Mouse (Mus musculus): ENCODE measurements around the gene Itgb7. TPM values are rescaled to one million over a fixed set of nuclear protein-coding genes. Genes with fewer than 3 reads are reported as not detected.

The Itgb7 gene
- polyA plus RNA-seq, 1 experiment from 2014 or later = 5.8 TPM

DNA sequence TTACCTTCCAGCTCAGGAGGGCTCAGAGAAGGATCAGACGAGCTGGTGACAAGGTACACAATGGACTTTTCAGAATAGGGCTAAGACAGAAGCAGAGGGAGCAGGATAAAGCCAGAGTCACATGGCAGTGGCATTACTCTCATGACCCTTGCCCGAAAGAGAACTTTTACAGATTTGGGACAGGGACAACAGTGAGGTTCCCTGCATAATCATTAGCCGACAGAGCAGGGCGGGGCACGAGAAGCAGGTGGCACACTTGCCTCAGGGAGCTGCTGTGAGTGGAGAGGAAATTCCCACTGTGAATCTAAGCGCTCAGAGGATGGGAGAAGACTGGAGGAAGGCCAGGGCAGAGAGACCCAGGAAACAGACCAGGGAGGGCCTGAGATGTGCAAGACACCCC lies 42.9 kb downstream of the Itgb7 start:
- Histone ChIP-seq H3K4me3 (replicated peaks) (no peak overlapping the region), H3K4me2 (replicated peaks) (no peak overlapping the region), H3K9me3 (replicated peaks) (no peaks in the 10 kb centered on the region), H3K9ac (no peak overlapping the region), H3K27me3 (no peaks in the 10 kb centered on the region), H3K36me3 (peaks cover 36% of the 10 kb centered on the region), H3K27ac (replicated peaks) (no peak overlapping the region), H3K4me1 (0 out of 2 replicates have a peak, but pooled peaks cover 3% of the 10 kb centered on the region)
- ATAC-seq (ENCODE audit: insufficient number of reproducible peaks, low FRiP score, low TSS enrichment, low read depth) = no peak
- 54% methylated on average over 6 of the region's 6 CpGs for WGBS

- no peaks in the 10 kb centered on the region for H3K27me3 ChIP-seq
- H3K9ac ChIP-seq = no peak overlapping the region
- no peak overlapping the region for H3K4me2 ChIP-seq (replicated peaks)
- H3K4me3 ChIP-seq (replicated peaks) = no peak overlapping the region
- no peak overlapping the region for H3K27ac ChIP-seq (replicated peaks)
- H3K36me3 ChIP-seq = peaks cover 44% of the 10 kb centered on the region
- 89% methylated on average over 10 of the region's 10 CpGs for WGBS
- ATAC-seq (ENCODE audit: insufficient number of reproducible peaks, low FRiP score, low TSS enrichment, low read depth) = no peak
- H3K4me1 ChIP-seq = 0 out of 2 replicates have a peak, but pooled peaks cover 3% of the 10 kb centered on the region
- no peaks in the 10 kb centered on the region for H3K9me3 ChIP-seq (replicated peaks)
These were observed 43.6 kb downstream of the Itgb7 start for GRCm38 (mm10) chr15:102188096-102188495.

DNA sequence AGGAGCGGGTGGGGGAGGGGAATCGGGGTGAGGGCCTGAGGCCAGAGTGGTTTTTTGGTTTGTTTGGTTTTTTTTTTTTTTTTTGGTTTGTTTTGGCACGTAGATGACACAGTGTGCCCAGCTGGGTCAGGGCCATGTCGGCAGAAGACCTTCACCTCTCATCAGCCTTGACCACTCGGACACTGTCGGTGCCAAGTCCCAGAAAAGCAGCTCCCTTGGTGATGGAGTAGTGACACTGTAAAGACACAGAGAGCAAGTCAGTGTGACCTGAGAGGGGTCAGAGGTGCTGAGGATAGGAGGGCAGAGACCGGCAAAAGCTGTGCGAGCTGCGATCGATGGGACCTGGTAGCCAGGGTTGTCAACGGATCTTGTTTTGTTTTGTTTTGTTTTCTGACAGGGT lies 45.5 kb downstream of the Itgb7 start:
- Histone ChIP-seq H3K4me3 (replicated peaks) (no peak overlapping the region), H3K9me3 (replicated peaks) (no peaks in the 10 kb centered on the region), H3K27me3 (no peaks in the 10 kb centered on the region), H3K4me2 (replicated peaks) (no peak overlapping the region), H3K9ac (no peak overlapping the region), H3K27ac (replicated peaks) (no peak overlapping the region), H3K36me3 (peaks cover 40% of the 10 kb centered on the region), H3K4me1 (no peaks in the 10 kb centered on the region)
- ATAC-seq (ENCODE audit: insufficient number of reproducible peaks, low FRiP score, low TSS enrichment, low read depth) = no peak
- 71% methylated on average over 11 of the region's 11 CpGs for WGBS

GRCm38 (mm10) chr15:102183076-102183475 lies 48.7 kb downstream of the Itgb7 start:
- Histone ChIP-seq H3K27ac (replicated peaks) (no peak overlapping the region), H3K27me3 (no peaks in the 10 kb centered on the region), H3K4me1 (no peaks in the 10 kb centered on the region), H3K36me3 (peaks cover 54% of the 10 kb centered on the region), H3K9me3 (replicated peaks) (no peaks in the 10 kb centered on the region), H3K9ac (no peak overlapping the region), H3K4me2 (replicated peaks) (no peak overlapping the region), H3K4me3 (replicated peaks) (no peak overlapping the region)
- WGBS = 33% methylated on average over 3 of the region's 3 CpGs
- ATAC-seq (ENCODE audit: insufficient number of reproducible peaks, low FRiP score, low TSS enrichment, low read depth) = no peak

DNA sequence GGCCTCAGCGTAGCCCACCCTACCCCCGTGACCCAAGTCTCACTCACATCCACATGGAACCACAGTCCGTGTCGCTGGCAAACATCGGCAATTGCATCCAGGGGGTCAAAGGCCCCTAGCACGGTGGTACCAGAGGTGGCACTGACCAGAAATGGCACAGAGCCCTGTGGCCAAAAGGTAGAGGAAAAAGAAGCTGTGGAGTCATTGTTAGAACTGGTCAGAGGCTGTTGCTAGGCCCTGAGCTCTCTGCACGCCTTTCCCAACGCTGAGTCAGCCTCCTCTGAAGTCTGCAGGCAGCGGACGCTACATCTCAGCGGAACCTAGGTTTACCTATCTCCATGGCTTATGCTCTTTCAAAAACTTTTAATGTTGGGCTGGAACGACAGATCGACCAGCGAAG lies 51.8 kb downstream of the Itgb7 start:
- ATAC-seq (ENCODE audit: insufficient number of reproducible peaks, low FRiP score, low TSS enrichment, low read depth) = no peak
- Histone ChIP-seq H3K27me3 (no peaks in the 10 kb centered on the region), H3K4me1 (no peaks in the 10 kb centered on the region), H3K9me3 (replicated peaks) (no peaks in the 10 kb centered on the region), H3K36me3 (peaks cover 51% of the 10 kb centered on the region), H3K4me2 (replicated peaks) (no peak overlapping the region), H3K9ac (no peak overlapping the region), H3K27ac (replicated peaks) (no peak overlapping the region), H3K4me3 (replicated peaks) (no peak overlapping the region)
- WGBS = 90% methylated on average over 14 of the region's 14 CpGs

DNA sequence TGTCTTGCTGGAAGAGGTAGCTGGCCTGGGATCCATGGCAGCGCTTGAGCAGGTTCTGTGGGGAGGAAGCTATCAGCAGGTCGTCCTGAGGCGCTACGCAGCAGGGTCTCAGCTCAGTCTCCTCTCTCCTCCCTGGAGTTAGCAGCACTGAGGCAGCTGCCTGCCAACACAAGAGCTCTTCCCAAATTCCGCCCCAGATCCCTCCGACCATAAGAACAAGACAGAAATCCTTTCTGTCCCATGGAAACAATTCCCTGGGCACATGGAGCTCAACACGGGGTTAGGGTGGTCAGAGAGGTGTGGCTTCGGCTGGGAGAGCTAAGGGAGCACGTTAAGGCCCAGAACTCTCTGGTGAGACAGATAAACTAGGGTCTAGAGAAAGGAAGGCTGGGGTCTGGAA lies 52.6 kb downstream of the Itgb7 start:
- no peak overlapping the region for H3K4me3 ChIP-seq (replicated peaks)
- H3K4me2 ChIP-seq (replicated peaks) = no peak overlapping the region
- 79% methylated on average over 9 of the region's 9 CpGs for WGBS
- no peaks in the 10 kb centered on the region for H3K27me3 ChIP-seq
- H3K9ac ChIP-seq = no peak overlapping the region
- no peaks in the 10 kb centered on the region for H3K4me1 ChIP-seq
- no peak overlapping the region for H3K27ac ChIP-seq (replicated peaks)
- ATAC-seq (ENCODE audit: insufficient number of reproducible peaks, low FRiP score, low TSS enrichment, low read depth) = no peak
- H3K9me3 ChIP-seq (replicated peaks) = no peaks in the 10 kb centered on the region
- H3K36me3 ChIP-seq = peaks cover 50% of the 10 kb centered on the region

DNA sequence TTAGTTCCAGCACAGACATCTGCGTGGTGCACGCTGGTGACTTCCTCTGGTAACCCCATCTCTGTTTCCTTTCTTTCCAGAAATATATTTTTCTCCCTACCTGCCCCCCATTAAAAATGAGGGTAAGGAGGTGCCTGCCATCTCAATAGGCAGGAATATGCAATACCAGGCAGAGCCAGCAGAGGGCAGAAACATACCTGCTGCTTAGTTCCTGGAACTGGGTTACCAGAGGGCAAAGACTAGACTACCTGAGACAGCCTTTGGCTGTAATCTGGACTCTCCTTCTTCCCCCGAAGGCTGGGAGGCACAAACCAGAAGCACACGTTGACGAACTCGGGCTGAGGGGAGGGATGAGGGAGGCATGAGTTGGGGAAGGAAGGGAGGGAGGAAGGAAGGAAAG lies 53.5 kb downstream of the Itgb7 start:
- 12% methylated on average over 6 of the region's 6 CpGs for WGBS
- H3K36me3 ChIP-seq = peaks cover 45% of the 10 kb centered on the region
- ATAC-seq (ENCODE audit: insufficient number of reproducible peaks, low FRiP score, low TSS enrichment, low read depth) = no peak

GRCm38 (mm10) chr15:102177417-102177816 lies 54.3 kb downstream of the Itgb7 start:
- H3K36me3 ChIP-seq = peaks cover 42% of the 10 kb centered on the region
- H3K4me2 ChIP-seq (replicated peaks) = no peak overlapping the region
- WGBS = 80% methylated on average over 8 of the region's 8 CpGs
- ATAC-seq (ENCODE audit: insufficient number of reproducible peaks, low FRiP score, low TSS enrichment, low read depth) = no peak
- H3K27ac ChIP-seq (replicated peaks) = no peak overlapping the region
- no peaks in the 10 kb centered on the region for H3K27me3 ChIP-seq
- no peak overlapping the region for H3K9ac ChIP-seq
- H3K9me3 ChIP-seq (replicated peaks) = no peaks in the 10 kb centered on the region
- H3K4me3 ChIP-seq (replicated peaks) = no peak overlapping the region
- no peaks in the 10 kb centered on the region for H3K4me1 ChIP-seq

More for the DNA sequence above, 53.5 kb downstream of the Itgb7 start:
- Histone ChIP-seq H3K4me3 (replicated peaks) (no peak overlapping the region), H3K4me2 (replicated peaks) (no peak overlapping the region), H3K9ac (no peak overlapping the region), H3K27me3 (no peaks in the 10 kb centered on the region), H3K9me3 (replicated peaks) (no peaks in the 10 kb centered on the region), H3K4me1 (no peaks in the 10 kb centered on the region), H3K27ac (replicated peaks) (no peak overlapping the region)

GRCm38 (mm10) chr15:102176571-102177316 lies 55.0 kb downstream of the Itgb7 start:
- 83% methylated on average over 7 of the region's 7 CpGs for WGBS
- Histone ChIP-seq H3K4me2 (replicated peaks) (no peak overlapping the region), H3K9me3 (replicated peaks) (no peaks in the 10 kb centered on the region), H3K36me3 (peaks cover 42% of the 10 kb centered on the region), H3K27me3 (no peaks in the 10 kb centered on the region), H3K4me3 (replicated peaks) (no peak overlapping the region), H3K27ac (replicated peaks) (no peak overlapping the region), H3K9ac (no peak overlapping the region), H3K4me1 (no peaks in the 10 kb centered on the region)
- ATAC-seq (ENCODE audit: insufficient number of reproducible peaks, low FRiP score, low TSS enrichment, low read depth) = no peak

DNA sequence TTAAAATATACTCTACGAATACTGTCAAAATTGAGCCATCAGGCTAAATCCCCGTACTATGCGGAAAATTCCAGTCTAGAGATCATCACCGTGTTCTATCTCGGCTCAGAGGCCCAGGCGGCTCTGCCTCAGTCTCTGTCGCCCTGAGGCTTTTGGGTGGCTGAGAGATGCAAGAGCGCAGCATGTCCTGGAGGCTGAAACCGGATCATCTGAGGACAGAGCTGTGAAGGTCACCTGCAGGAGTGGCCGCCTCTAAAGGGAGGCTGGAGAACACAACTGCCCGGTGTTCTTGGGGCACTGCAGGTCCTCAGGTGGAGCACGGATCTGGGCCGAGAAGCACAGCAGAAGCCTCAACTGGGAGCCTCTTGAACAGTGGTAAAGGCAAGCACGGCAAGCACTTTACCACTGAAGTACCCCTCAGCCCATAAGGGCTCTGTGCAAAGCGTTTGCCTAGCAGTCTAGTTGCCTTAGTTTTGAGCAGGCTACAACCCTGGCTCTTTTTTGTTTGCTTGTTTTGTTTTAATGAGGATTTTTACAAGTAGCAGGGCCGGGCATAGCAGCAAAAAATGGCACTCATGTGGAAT lies 55.9 kb downstream of the Itgb7 start:
- H3K9me3 ChIP-seq (replicated peaks) = no peaks in the 10 kb centered on the region
- H3K27me3 ChIP-seq = no peaks in the 10 kb centered on the region
- no peak overlapping the region for H3K4me2 ChIP-seq (replicated peaks)
- peaks cover 44% of the 10 kb centered on the region for H3K36me3 ChIP-seq
- no peak overlapping the region for H3K27ac ChIP-seq (replicated peaks)
- H3K4me1 ChIP-seq = no peaks in the 10 kb centered on the region
- 71% methylated on average over 16 of the region's 16 CpGs for WGBS
- H3K4me3 ChIP-seq (replicated peaks) = no peak overlapping the region
- no peak for ATAC-seq (ENCODE audit: insufficient number of reproducible peaks, low FRiP score, low TSS enrichment, low read depth)
- H3K9ac ChIP-seq = no peak overlapping the region

DNA sequence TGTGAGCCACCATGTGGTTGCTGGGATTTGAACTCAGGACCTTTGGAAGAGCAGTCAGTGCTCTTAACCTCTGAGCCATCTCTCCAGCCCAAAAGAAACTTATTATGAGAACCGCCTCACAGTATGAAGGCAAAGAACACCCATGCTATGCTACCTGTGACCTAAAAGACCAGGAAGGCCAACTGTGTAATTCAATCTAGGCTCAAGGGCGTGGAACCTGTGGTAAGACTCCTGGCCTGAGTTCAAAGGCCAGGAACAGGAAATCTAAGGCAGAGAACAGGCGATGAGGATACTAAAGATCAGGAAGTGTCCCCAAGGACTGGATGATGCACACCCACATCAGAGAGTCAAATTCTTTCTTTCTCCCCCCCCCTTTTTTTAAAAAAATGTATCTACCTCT lies 58.2 kb downstream of the Itgb7 start:
- ATAC-seq (ENCODE audit: insufficient number of reproducible peaks, low FRiP score, low TSS enrichment, low read depth) = no peak
- Histone ChIP-seq H3K4me3 (replicated peaks) (no peak overlapping the region), H3K4me2 (replicated peaks) (no peak overlapping the region), H3K27ac (replicated peaks) (no peak overlapping the region), H3K36me3 (peaks cover 31% of the 10 kb centered on the region), H3K4me1 (peaks cover 3% of the 10 kb centered on the region; the same call in 1 of the 2 replicates), H3K9ac (no peak overlapping the region), H3K9me3 (replicated peaks) (no peaks in the 10 kb centered on the region), H3K27me3 (no peaks in the 10 kb centered on the region)
- WGBS = 80% methylated on average over 3 of the region's 3 CpGs

DNA sequence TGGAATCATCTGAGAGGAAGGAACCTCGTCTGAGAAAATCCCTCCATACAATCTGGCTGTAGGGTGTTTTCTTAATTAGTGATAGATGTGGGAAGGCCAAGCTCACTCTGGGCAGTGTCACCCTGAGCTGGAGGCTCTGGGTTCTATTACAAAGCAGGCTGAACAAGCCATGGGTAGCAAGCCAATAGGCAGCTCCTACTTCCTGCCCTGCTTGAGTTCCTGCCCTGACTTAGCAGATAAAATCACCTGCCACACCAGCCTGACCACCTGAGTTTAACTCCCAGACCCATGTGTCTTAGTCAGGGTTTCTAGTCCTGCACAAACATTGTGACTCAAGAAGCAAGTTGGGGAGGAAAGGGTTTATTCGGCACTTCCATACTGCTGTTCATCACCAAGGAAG lies 62.7 kb downstream of the Itgb7 start:
- no peak for ATAC-seq (ENCODE audit: insufficient number of reproducible peaks, low FRiP score, low TSS enrichment, low read depth)

More for the DNA sequence above, 62.7 kb downstream of the Itgb7 start:
- Histone ChIP-seq H3K4me3 (replicated peaks) (no peak overlapping the region), H3K36me3 (peaks cover 6% of the 10 kb centered on the region; the same call in 1 of the 2 replicates), H3K9ac (no peak overlapping the region), H3K4me2 (replicated peaks) (no peak overlapping the region), H3K27ac (replicated peaks) (no peak overlapping the region), H3K9me3 (replicated peaks) (no peaks in the 10 kb centered on the region), H3K4me1 (peaks cover 14% of the 10 kb centered on the region), H3K27me3 (no peaks in the 10 kb centered on the region)
- WGBS = 40% methylated on average over 2 of the region's 2 CpGs
